Mouse (Mus musculus) midbrain, embryonic 12.5 days (tissue): ENCODE results near the gene Tmem184b. TPM values are rescaled to one million over a fixed set of nuclear protein-coding genes. Genes with fewer than 3 reads are reported as not detected.

ENCODE experiments used
- ATAC-seq: fragments of 200-750 bp; cut with Nextera tagmentation; 2 replicates; pipeline ENCODE4 v1.8.0; 2017; ENCODE audit warnings: low read depth, moderate TSS enrichment, moderate library complexity; ENCODE audit not compliant: low FRiP score
- H3K27ac ChIP-seq: fragments of 300-500 bp; sonication (generic); replicated peaks from 2 replicates; pipeline ENCODE4 v1.5.1; 2016; ENCODE audit warnings: mild to moderate bottlenecking
- H3K27me3 ChIP-seq: fragments of 300-500 bp; sonication (generic); 2 replicates; pipeline ENCODE4 v1.6.1; 2016; ENCODE audit warnings: mild to moderate bottlenecking
- H3K36me3 ChIP-seq: fragments of 300-500 bp; sonication (generic); 2 replicates; pipeline ENCODE4 v1.6.1; 2016
- H3K4me1 ChIP-seq: fragments of 300-500 bp; sonication (generic); 2 replicates; pipeline ENCODE4 v1.6.1; 2016
- H3K4me2 ChIP-seq: fragments of 300-500 bp; sonication (generic); replicated peaks from 2 replicates; pipeline ENCODE4 v1.6.1; 2016; ENCODE audit warnings: mild to moderate bottlenecking, moderate library complexity
- H3K4me3 ChIP-seq: fragments of 300-500 bp; sonication (generic); 2 replicates; pipeline ENCODE4 v1.5.1; 2016; ENCODE audit warnings: mild to moderate bottlenecking
- H3K9ac ChIP-seq: fragments of 300-500 bp; sonication (generic); replicated peaks from 2 replicates; pipeline ENCODE4 v1.6.1; 2016; ENCODE audit warnings: mild to moderate bottlenecking, moderate library complexity
- H3K9me3 ChIP-seq: fragments of 300-500 bp; sonication (generic); 2 replicates; pipeline ENCODE4 v1.6.1; 2016; ENCODE audit warnings: mild to moderate bottlenecking
- WGBS: fragments of 180-500 bp; shearing (Covaris S2); methylation state at CpG from one replicate; pipeline ENCODE4 v1.1.7; 2016; 5-methylcytosine and 5-hydroxymethylcytosine counted together
- polyA plus RNA-seq: library from polyadenylated mRNA; unstranded; fragments of >200 nt; fragmentation: Nextera tagmentation; extraction: Ambion mirVana; gene quantifications from 2 replicates; pipeline ENCODE4 v1.2.1, GENCODE M21; 2016

Gene Tmem184b
- polyA plus RNA-seq, 1 experiment from 2014 or later, result 47.9 TPM

- H3K9me3 ChIP-seq, result no peaks in the 10 kb centered on the region
- H3K36me3 ChIP-seq, result peaks cover 53% of the 10 kb centered on the region
- peaks cover 70% of the 10 kb centered on the region for H3K4me1 ChIP-seq
- H3K27ac ChIP-seq, result no peak overlapping the region
- H3K9ac ChIP-seq, result peak overlapping the region; percentile 99; the same call in 1 of the 2 replicates
- H3K4me2 ChIP-seq, result peak overlapping the region; percentile 96
- H3K4me3 ChIP-seq, result 0 out of 2 replicates have a peak overlapping the region, but pooled peaks have one; percentile 10
- ATAC-seq, result no peak
- WGBS, result 88% methylated on average over 8 of the region's 8 CpGs
- peaks cover 10% of the 10 kb centered on the region; the same call in 1 of the 2 replicates for H3K27me3 ChIP-seq
Measured at GRCm38 (mm10) chr15:79438816-79439215, 35.4 kb upstream of the Tmem184b start.

- Histone ChIP-seq H3K27ac (no peak overlapping the region), H3K36me3 (peaks cover 58% of the 10 kb centered on the region), H3K4me1 (peaks cover 70% of the 10 kb centered on the region), H3K9ac (peak overlapping the region; percentile 12; the same call in 1 of the 2 replicates), H3K27me3 (peaks cover 5% of the 10 kb centered on the region; the same call in 1 of the 2 replicates), H3K4me2 (peak overlapping the region; percentile 96), H3K4me3 (0 out of 2 replicates have a peak overlapping the region, but pooled peaks have one; percentile 10), H3K9me3 (no peaks in the 10 kb centered on the region)
- WGBS, result 82% methylated on average over 6 of the region's 6 CpGs
- ATAC-seq, result no peak
Measured at GRCm38 (mm10) chr15:79438209-79438810, 34.9 kb upstream of the Tmem184b start.

GRCm38 (mm10) chr15:79437541-79438208 lies 34.3 kb upstream of the Tmem184b start:
- H3K9me3 ChIP-seq, result no peaks in the 10 kb centered on the region
- ATAC-seq, result no peak
- H3K27me3 ChIP-seq, result no peaks in the 10 kb centered on the region
- WGBS, result 92% methylated on average over 12 of the region's 12 CpGs
- no peak overlapping the region for H3K4me3 ChIP-seq
- H3K36me3 ChIP-seq, result peaks cover 65% of the 10 kb centered on the region
- H3K27ac ChIP-seq, result no peak overlapping the region
- H3K9ac ChIP-seq, result no peak overlapping the region
- peaks cover 72% of the 10 kb centered on the region for H3K4me1 ChIP-seq
- peak overlapping the region; percentile 96; the same call in 1 of the 2 replicates for H3K4me2 ChIP-seq

GRCm38 (mm10) chr15:79436481-79436921 lies 33.1 kb upstream of the Tmem184b start:
- H3K4me2 ChIP-seq, result no peak overlapping the region; the same call in 1 of the 2 replicates
- H3K9ac ChIP-seq, result 0 out of 2 replicates have a peak overlapping the region, but pooled peaks have one; percentile 8
- H3K4me3 ChIP-seq, result no peak overlapping the region
- H3K9me3 ChIP-seq, result no peaks in the 10 kb centered on the region
- H3K4me1 ChIP-seq, result peaks cover 69% of the 10 kb centered on the region
- no peaks in the 10 kb centered on the region for H3K27me3 ChIP-seq
- no peak for ATAC-seq
- peaks cover 76% of the 10 kb centered on the region for H3K36me3 ChIP-seq
- WGBS, result 69% methylated on average over 7 of the region's 7 CpGs
- H3K27ac ChIP-seq, result no peak overlapping the region

- no peaks in the 10 kb centered on the region for H3K27me3 ChIP-seq
- H3K27ac ChIP-seq, result no peak overlapping the region; the same call in 1 of the 2 replicates
- no peak for ATAC-seq
- H3K36me3 ChIP-seq, result peaks cover 89% of the 10 kb centered on the region
- H3K4me1 ChIP-seq, result peaks cover 63% of the 10 kb centered on the region
- H3K9ac ChIP-seq, result no peak overlapping the region
- 27% methylated on average over 7 of the region's 7 CpGs for WGBS
- no peak overlapping the region for H3K4me2 ChIP-seq
- no peaks in the 10 kb centered on the region for H3K9me3 ChIP-seq
- H3K4me3 ChIP-seq, result no peak overlapping the region
Measured at GRCm38 (mm10) chr15:79435191-79435671, 31.9 kb upstream of the Tmem184b start.

- Histone ChIP-seq H3K9me3 (no peaks in the 10 kb centered on the region), H3K36me3 (peaks cover 100% of the 10 kb centered on the region), H3K4me2 (no peak overlapping the region), H3K4me3 (no peak overlapping the region), H3K27ac (peak overlapping the region; percentile 47), H3K4me1 (peaks cover 40% of the 10 kb centered on the region), H3K27me3 (no peaks in the 10 kb centered on the region), H3K9ac (no peak overlapping the region)
- 40% methylated on average over 21 of the region's 21 CpGs for WGBS
- ATAC-seq, result no peak
Measured at GRCm38 (mm10) chr15:79432892-79433291, 29.5 kb upstream of the Tmem184b start.

- no peaks in the 10 kb centered on the region for H3K9me3 ChIP-seq
- no peak overlapping the region for H3K4me2 ChIP-seq
- H3K36me3 ChIP-seq, result peaks cover 100% of the 10 kb centered on the region
- H3K4me3 ChIP-seq, result no peak overlapping the region
- WGBS, result 86% methylated on average over 11 of the region's 11 CpGs
- H3K27me3 ChIP-seq, result no peaks in the 10 kb centered on the region
- no peak for ATAC-seq
- H3K9ac ChIP-seq, result no peak overlapping the region
- peaks cover 34% of the 10 kb centered on the region for H3K4me1 ChIP-seq
- peak overlapping the region; percentile 47; the same call in 1 of the 2 replicates for H3K27ac ChIP-seq
Measured at GRCm38 (mm10) chr15:79432328-79432727, 29.0 kb upstream of the Tmem184b start.

- no peaks in the 10 kb centered on the region for H3K27me3 ChIP-seq
- no peak overlapping the region for H3K4me3 ChIP-seq
- H3K4me2 ChIP-seq, result no peak overlapping the region
- H3K9ac ChIP-seq, result no peak overlapping the region
- H3K36me3 ChIP-seq, result peaks cover 100% of the 10 kb centered on the region
- no peak for ATAC-seq
- peaks cover 30% of the 10 kb centered on the region for H3K4me1 ChIP-seq
- 80% methylated on average over 7 of the region's 7 CpGs for WGBS
- H3K9me3 ChIP-seq, result no peaks in the 10 kb centered on the region
- H3K27ac ChIP-seq, result 0 out of 2 replicates have a peak overlapping the region, but pooled peaks have one; percentile 20
Measured at GRCm38 (mm10) chr15:79431925-79432324, 28.6 kb upstream of the Tmem184b start.

- Histone ChIP-seq H3K4me2 (no peak overlapping the region), H3K9me3 (no peaks in the 10 kb centered on the region), H3K9ac (no peak overlapping the region), H3K4me3 (no peak overlapping the region), H3K27ac (no peak overlapping the region), H3K36me3 (peaks cover 100% of the 10 kb centered on the region), H3K27me3 (no peaks in the 10 kb centered on the region), H3K4me1 (peaks cover 16% of the 10 kb centered on the region)
- 81% methylated on average over 10 of the region's 10 CpGs for WGBS
- no peak for ATAC-seq
Measured at GRCm38 (mm10) chr15:79430461-79431000, 27.2 kb upstream of the Tmem184b start.

- Histone ChIP-seq H3K4me3 (no peak overlapping the region), H3K9me3 (no peaks in the 10 kb centered on the region), H3K9ac (no peak overlapping the region), H3K27ac (no peak overlapping the region), H3K27me3 (no peaks in the 10 kb centered on the region), H3K4me1 (peaks cover 11% of the 10 kb centered on the region; the same call in 1 of the 2 replicates), H3K36me3 (peaks cover 100% of the 10 kb centered on the region), H3K4me2 (no peak overlapping the region)
- ATAC-seq, result no peak
- WGBS, result 92% methylated on average over 8 of the region's 9 CpGs
Measured at GRCm38 (mm10) chr15:79429994-79430393, 26.6 kb upstream of the Tmem184b start.

- Histone ChIP-seq H3K36me3 (peaks cover 100% of the 10 kb centered on the region), H3K4me3 (no peak overlapping the region), H3K9ac (no peak overlapping the region), H3K27me3 (no peaks in the 10 kb centered on the region), H3K9me3 (no peaks in the 10 kb centered on the region), H3K4me1 (peaks cover 10% of the 10 kb centered on the region; the same call in 1 of the 2 replicates), H3K27ac (no peak overlapping the region), H3K4me2 (no peak overlapping the region)
- ATAC-seq, result no peak
- 90% methylated on average over 12 of the region's 12 CpGs for WGBS
Measured at GRCm38 (mm10) chr15:79429527-79429926, 26.2 kb upstream of the Tmem184b start.

- Histone ChIP-seq H3K4me3 (no peak overlapping the region), H3K27ac (no peak overlapping the region)
- WGBS, result 90% methylated on average over 4 of the region's 4 CpGs
Measured at GRCm38 (mm10) chr15:79428616-79429015, 25.2 kb upstream of the Tmem184b start.

More at GRCm38 (mm10) chr15:79428616-79429015, 25.2 kb upstream of the Tmem184b start:
- no peaks in the 10 kb centered on the region for H3K27me3 ChIP-seq
- peaks cover 100% of the 10 kb centered on the region for H3K36me3 ChIP-seq
- no peaks in the 10 kb centered on the region for H3K9me3 ChIP-seq
- peaks cover 10% of the 10 kb centered on the region; the same call in 1 of the 2 replicates for H3K4me1 ChIP-seq
- H3K4me2 ChIP-seq, result no peak overlapping the region
- no peak overlapping the region for H3K9ac ChIP-seq
- ATAC-seq, result no peak
